ENCODE assay signal across 16 mouse cellular contexts in genomic region chr13:94681606-94682005, GRCm38 (mm10).
"Had no signal": no experiment of that assay in that cellular context is flagged by ENCODE, and none has a peak within 500 bp of the region (broad histone marks: within the 10 kb centered on the region; RNA-seq: fewer than 3 reads in every experiment).

No protein-coding gene starts in this region.

- H3K4me1 ChIP-seq: limb, embryonic 15.5 days; liver, embryonic 13.5 days; lung, embryonic 15.5 days; megakaryocyte, embryonic 14.5 days had no signal

- H3K9ac ChIP-seq: limb, embryonic 15.5 days; liver, embryonic 13.5 days; liver, postnatal 0 days; lung, embryonic 15.5 days; neural tube, embryonic 15.5 days had no signal

- ATAC-seq: liver, postnatal 0 days; midbrain, embryonic 16.5 days had no signal

- H3K27ac ChIP-seq: left cerebral cortex, adult 2 months; limb, embryonic 15.5 days; liver, embryonic 13.5 days; lung, embryonic 15.5 days; macrophage; neural tube, embryonic 15.5 days; stomach, postnatal 0 days had no signal

- H3K9me3 ChIP-seq: limb, embryonic 15.5 days; liver, embryonic 13.5 days; lung, embryonic 15.5 days; neural tube, embryonic 15.5 days had no signal

- H3K4me3 ChIP-seq: left cerebral cortex, adult 2 months; limb, embryonic 15.5 days; liver, embryonic 13.5 days; lung, embryonic 15.5 days; megakaryocyte, embryonic 14.5 days; neural tube, embryonic 15.5 days had no signal

- DNase-seq: kidney, adult 8-10 months; kidney, postnatal 25 days; liver, embryonic 13.5 days; liver, postnatal 0 days; lung, postnatal 14 days; thymus, adult 2 months; thymus, postnatal 25 days had no signal

- H3K4me2 ChIP-seq: limb, embryonic 15.5 days; liver, embryonic 13.5 days; lung, embryonic 15.5 days; midbrain, embryonic 11.5 days; neural tube, embryonic 15.5 days had no signal

- H3K36me3 ChIP-seq: limb, embryonic 15.5 days; liver, embryonic 13.5 days; lung, embryonic 15.5 days; neural tube, embryonic 15.5 days had no signal
